Mouse (Mus musculus): ENCODE measurements around the gene Fam181b. TPM values are rescaled to one million over a fixed set of nuclear protein-coding genes. Genes with fewer than 3 reads are reported as not detected.

The Fam181b gene
- under 1 TPM; 0.48 to 0.90 TPM for total RNA-seq (2021)
- long read RNA-seq, experiment 1, partial matches to known transcripts: 0 of 1 reads
- long read RNA-seq, experiment 1, other reads (novel, unspliced or antisense): 0 of 1 reads
- long read RNA-seq, experiment 2, partial matches to known transcripts: 0 of 2 reads
- long read RNA-seq, experiment 2, other reads (novel, unspliced or antisense): 0 of 2 reads

DNA sequence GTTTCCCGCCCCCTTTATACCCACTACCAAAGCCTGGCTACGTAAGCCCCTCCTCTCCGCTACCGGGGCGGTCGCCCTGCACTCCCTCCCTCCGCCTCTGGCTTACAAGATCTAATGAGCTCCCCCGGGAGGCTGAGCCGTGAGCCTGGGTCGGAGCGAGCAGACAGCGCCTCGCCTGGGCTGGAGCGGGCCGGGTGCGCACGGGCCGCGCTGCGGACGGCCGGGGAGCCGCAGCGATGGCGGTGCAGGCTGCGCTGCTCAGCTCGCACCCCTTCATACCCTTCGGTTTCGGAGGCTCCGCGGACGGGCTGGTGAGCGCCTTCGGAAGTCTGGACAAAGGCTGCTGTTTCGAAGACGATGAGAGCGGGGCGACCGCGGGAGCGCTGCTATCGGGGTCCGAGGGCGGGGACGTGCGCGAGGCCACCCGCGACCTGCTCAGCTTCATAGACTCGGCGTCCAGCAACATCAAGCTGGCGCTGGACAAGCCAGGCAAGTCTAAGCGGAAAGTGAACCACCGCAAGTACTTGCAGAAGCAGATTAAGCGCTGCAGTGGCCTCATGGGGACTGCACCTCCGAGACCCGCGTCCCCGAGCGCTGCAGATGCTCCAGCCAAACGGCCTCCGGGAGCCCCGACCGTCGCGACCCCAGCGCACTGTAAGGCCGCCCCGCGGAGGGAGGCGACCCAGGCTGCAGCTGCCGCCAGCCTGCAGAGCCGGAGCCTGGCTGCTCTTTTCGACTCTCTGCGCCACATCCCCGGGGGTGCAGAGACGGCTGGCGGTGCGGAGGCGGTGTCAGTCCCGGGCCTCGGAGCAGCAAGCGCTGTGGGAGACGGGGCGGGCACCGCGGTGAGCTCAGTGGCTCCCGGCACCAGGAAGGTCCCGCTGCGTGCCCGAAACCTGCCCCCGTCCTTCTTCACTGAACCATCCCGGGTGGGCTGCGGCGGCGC lies at the start of gene Fam181b:
Gene Fam181b (plus strand): TSS at position 81 of the 946 bp plus-strand sequence.
- peak; percentile 27 for DNase-seq (ENCODE audit: low spot score)

DNA sequence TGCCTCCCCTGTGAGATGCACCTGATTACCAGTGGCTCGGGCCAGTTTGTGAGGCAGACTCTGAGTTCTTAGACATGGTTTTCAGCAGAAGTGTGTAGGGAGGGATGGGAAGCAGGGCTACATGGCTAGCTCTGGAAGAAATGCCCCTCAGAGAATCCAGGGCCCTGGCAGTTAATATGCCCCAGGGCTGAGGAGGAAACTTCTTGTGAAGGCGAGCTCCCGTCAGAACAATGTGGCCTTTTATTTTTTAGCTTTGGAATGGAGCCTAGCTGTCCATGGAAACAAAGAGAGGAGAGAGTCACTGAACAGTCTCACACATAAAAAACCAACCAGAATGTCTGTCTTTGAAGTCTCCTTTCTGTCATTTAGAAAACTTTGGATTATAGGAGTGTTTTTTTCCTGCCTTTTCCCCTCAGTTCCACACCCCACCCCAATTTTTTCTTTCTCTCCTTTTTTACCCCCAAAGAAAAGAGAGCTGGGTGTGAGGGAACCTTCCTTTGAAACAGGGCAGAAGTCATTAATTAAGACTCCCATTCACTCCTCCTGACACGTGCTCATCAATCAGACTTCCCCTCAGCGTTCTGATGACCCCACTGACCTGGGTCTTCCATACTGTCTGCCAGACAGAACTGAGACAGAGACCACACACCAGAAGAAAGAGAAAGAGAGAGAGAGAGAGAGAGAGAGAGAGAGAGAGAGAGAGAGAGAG lies 41.7 kb upstream of the Fam181b start:
- DNase-seq (ENCODE audit: low spot score): no peak

DNA sequence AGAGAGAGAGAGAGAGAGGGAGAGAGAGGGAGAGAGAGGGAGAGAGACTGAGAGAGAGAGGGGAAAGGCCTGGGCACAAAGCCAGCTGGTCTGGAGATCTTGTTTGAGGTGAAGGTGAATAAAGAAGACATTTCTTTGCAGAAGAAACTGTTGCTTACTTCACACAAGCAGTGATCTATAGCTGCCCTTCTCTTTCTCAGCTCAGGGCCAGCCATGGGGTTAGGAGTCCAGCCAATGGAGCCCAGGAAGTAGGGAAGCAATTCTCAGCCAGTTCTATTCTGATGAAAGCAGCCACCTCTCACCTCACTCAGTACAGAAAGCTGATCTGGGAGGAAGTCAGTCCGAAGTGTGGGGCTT lies 41.2 kb upstream of the Fam181b start:
- no peak for DNase-seq (ENCODE audit: low spot score)

DNA sequence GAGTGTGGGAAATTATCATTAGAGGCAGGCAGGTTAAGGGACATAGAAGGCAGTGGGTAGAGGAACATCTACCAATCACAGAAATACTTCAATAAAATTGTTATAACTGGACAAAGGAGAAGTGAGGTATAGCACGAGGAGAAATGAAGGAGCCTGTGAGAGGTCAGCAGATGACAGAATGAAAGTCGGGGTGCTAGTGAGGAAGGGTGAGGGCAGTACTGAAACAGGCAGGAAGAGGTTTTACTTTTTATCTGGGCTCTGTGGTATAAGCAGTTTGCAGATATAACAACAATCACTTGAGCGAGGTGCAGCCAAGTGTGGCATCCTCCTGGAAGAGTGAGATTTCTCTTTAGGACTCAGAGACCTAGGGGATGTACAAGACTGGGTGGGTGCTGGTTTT lies 40.1 kb upstream of the Fam181b start:
- DNase-seq (ENCODE audit: low spot score): no peak

DNA sequence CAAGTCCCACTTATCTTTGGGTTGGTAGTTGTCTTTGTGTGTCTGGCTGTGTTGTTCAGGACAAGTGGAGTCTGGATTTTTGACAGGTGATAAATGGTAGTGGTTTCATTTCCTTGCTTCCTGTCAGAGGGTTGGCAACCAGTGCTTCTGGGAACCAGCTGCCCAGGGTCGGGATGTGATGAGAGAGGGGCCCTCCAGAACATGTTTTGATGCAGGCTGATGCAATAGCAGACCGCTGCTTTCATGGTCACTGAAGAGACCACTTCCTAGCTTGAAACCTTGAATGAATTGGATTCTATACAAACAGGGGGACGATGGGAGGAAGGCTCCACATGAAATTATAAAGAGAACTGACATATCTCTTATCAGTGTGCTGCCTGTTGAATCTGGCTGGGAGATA lies 35.3 kb upstream of the Fam181b start:
- DNase-seq (ENCODE audit: low spot score): no peak

DNA sequence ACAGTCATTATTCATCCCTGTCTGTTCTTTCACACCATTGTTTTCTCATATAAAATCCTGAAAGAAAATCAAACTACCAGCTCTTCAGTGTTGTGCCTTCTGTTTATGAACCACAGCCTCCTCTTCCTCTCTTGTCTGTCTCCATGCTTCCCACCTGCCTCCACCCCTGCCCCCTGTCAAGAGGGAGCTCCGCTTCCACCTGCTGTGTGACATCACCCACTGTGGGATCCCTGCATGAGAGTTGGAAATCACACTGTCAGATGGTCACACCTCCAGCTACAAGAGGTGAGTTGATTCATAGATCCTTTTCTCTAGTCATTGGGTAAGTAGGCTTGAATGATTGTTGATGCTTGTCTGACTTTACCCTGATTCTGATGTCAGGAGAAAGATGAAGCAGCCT lies 34.9 kb upstream of the Fam181b start:
- no peak for DNase-seq (ENCODE audit: low spot score)

DNA sequence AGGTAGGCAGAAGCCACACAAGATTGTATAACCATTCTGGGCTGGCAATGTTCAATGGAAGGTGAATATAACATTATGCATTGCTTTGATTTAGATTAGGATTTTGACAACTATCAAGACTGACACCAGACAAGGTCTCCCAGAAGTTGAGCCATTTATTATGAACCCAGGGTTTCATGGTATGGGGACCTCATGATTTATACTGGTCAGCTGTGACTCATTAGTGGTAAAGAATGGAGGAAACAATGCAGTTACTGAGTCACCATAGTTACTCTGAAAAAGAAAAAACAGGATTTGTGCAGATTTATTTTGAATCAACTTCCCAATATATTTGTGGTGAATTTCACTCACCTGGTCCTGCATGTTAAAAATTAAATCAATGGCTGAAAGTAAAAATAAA lies 18.8 kb upstream of the Fam181b start:
- DNase-seq (ENCODE audit: low spot score): no peak

DNA sequence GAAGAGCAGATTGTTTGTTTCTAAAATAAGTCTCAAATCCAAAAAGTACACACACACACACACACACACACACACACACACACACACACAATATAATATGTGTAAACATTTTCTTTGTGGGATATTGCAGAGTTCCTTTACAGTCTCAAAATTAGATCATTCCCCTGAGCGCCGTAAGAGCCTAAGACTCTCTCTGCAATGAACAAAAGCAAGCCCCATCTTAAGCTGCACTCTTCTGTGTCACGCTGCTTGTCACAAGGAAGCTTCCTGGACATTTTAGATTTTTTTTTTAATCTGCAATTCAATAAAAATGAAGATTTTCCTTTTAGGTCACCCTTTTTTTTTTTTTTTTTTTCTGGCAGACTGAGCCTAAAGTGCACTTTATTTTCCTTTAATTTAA lies 17.9 kb upstream of the Fam181b start:
- no peak for DNase-seq (ENCODE audit: low spot score)

DNA sequence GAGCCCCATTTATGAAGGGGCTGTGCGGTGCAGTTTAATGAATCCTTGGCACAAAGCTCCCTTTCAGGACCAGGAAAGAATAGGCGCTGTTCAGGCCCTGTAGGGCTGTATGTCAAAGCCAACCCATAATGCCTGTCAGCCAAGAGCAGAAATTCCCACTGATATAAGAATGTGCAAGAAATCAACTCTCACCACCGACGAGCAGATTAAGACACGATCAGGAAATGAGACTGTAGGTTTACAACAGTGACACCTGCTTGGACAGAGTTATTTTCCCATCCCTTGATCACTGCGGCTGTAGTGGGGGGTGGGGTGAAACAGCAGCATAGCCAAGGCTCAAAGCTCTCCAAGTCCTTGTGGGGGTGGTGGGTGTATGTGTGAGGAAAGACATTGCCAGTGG lies 17.5 kb upstream of the Fam181b start:
- DNase-seq (ENCODE audit: low spot score): no peak

DNA sequence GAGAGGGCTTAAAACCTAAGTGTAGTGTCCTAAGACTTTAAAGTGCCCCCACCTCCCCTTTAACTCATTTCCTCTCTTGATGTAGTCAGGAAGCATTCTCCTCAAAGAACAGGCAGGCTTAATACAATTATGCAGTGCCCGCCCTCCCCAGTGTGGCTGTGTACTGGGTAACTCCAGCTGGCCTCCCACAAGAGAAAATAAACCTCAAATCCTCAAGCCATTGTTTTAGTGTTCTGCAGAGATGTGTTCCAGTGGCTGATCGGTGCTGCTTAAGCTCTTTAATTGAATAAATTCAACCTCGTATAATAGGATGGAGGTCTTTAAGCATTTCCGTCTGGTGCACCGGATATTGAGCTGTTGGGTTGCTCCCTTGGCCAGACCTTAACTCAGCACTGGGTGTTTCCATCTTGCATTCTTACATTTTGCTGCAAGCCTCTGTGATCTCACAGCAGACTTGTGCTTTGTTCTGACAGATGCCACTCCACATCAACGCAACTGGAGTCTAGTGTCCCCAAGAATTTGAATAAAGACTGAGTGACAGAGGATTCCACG lies 12.1 kb upstream of the Fam181b start:
- DNase-seq (ENCODE audit: low spot score): no peak

DNA sequence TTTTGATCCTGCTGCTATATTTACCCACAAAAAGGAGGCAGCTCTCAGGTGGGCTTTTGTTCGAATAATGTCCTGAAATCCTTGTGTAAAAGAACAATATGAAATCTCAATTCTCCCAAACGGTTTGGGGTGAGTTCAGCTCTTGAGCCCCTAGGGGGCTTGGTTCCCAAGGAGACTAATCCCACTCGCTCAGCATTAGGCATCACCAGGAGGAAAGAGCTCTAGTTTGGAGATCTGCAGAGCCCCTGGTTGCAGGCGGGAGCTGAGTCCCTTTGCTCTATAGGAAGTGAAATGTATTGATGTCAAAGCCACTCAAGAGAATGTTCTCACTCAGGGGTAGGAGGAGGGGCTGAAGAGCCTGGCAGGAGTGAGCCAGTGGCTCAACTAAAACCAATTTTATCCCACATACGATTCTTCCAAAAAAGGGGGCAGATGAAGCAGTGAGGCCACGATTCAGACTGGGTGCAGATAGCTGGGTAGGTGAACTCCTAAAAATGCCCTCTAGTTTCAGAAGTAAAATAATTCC lies 3.2 kb upstream of the Fam181b start:
- DNase-seq (ENCODE audit: low spot score): no peak

DNA sequence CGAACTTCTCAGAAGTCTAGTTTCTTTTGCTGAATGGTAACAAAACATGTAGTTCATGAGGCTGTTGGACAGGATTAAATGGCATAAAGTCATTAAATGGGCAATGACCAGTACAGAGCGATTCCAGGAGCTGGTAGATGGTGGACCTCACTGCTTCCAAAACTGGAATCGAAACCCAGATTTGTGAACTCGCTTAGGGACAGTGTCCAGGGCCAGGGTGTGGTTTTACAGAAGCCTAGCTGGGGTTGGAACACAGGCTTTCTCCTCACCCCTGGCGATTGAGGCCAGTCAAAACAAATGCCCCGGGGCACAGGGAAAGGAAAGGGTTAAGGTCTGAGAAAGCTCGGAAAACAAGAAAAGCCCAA lies 263 bp upstream of the Fam181b start:
- no peak for DNase-seq (ENCODE audit: low spot score)

DNA sequence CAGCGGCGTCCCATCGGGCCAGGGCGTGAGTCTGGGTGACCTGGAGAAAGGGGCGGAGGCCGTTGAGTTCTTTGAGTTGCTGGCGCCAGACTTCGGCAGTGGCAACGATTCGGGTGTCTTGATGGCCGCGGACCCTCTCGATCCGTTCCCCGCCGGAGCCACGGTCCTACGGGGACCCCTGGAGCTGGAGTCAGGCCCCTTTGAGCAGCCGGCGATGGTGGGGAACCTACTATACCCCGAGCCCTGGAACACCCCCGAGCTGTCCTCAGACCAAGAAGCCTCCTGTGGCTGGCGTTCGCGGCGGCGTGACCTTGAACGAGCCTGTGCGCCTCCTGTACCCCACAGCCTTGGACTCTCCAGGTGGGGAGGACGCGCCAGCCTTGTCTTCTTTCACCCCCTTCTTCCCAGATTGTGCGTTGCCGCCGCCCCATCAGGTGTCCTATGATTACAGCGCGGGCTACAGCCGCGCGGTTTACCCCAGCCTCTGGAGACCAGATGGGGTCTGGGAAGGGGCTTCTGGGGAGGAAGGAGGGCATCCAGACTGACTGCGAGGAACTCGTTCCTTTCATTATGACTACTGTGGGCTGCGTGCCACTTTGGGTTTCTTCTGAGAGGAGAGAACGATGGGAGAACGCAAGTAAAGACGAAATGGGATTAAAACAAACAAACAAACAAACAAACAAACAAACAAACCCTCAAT lies 1.2 kb downstream of the Fam181b start:
- no peak for DNase-seq (ENCODE audit: low spot score)

DNA sequence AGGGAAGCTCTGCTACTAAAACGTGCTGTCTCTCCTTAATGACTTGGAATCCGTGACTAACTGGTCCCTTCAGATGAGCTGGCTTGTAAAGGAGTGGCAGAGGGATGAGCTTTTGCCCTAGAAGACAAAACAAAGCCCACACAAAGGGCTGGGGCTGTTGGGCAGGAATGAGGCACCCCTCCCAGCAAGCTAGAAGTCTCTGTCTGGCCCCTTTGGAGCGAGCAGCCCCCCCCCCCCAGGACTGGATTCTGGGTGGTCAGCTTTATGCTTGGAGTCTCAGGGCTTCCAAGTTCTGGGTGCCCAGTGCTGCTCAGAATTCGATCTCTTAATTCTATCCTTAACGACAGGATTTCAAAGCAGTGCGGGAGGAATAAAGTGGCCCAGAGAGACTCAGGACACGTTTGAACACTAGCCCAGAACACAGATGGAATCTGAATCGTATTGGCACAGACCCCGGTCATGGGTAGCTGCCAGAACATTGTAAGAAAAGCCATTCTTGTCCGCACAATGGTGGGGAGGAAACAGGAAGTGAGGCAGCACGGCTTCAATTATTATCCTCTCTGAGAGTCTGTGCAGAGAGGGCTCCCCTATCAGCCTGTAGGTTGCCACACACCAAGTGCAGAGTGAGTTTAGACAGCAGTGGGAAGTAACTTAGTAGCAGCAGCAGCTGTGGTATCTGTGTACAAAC lies 13.8 kb downstream of the Fam181b start:
- peak; percentile 45 for DNase-seq (ENCODE audit: low spot score)

DNA sequence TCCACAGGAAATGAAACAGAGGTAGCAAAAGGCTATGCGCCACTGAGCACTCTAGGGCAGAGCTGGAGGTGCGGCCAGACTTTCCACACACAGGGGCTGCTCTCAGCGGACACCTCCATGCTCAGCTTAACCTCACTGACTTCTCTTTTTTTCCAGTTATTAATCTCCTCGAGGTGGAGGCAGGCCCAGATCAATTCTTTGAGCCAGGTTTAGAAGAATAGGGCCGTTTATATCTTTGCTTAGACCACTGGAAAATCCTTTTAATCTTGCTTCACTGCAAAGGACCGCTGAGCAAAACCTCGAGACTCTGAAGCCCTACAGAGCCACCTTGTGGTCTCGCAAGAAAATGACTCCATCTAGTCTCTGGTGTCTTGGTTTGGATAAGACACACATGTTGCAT lies 15.8 kb downstream of the Fam181b start:
- DNase-seq (ENCODE audit: low spot score): no peak

DNA sequence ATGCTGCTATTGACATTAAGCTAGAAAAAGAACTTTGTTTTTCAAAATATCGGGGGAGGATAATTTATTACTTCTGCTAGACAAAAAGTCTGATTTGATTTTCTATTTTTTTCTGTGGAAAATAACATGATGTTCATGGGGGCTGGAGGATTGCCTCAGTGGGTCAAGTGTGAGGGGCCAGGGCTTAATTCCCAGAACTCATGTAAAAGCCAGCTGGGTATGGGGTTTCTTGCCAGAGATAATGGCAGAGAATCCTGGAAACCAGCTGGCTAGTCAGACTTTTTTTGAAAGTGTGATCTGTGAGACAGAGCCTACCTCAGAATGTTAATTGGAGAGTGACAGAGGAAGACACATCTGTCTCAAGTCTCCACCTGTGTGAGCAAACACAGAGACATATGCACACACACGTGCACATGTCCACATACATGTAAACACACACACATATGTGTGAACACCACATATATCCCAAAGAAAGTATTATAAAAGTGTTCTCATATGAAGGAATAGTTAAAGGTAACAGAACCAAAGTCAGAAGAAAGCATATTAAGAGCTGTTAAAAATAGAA lies 25.2 kb downstream of the Fam181b start:
- DNase-seq (ENCODE audit: low spot score): no peak

DNA sequence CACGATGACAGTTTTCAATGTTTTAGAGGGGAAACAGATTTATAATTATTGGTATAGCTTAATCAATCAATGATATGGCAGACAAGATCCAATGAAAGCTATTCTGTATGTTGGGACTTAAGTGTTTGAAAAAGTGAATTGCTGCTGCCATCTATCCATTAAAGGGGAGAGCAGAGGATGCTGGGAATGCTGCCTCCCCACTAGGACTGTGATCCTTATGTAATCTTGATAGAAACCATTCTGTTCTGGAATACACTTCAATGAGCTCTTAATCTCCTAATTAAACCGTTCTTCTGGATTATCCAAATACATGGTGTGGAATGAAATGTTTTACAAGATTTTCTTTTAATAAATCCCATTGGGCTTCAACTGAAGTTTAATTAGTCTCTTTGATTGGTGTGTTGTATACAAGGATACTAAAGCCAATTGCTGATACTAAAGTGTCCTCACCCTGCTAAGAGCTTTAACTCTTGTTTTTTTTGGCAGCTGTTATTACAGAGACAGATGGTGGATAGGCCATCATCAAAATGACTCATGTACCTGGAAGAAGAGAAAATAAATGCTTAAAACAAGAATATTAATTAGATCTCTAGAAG lies 30.8 kb downstream of the Fam181b start:
- DNase-seq (ENCODE audit: low spot score): no peak

DNA sequence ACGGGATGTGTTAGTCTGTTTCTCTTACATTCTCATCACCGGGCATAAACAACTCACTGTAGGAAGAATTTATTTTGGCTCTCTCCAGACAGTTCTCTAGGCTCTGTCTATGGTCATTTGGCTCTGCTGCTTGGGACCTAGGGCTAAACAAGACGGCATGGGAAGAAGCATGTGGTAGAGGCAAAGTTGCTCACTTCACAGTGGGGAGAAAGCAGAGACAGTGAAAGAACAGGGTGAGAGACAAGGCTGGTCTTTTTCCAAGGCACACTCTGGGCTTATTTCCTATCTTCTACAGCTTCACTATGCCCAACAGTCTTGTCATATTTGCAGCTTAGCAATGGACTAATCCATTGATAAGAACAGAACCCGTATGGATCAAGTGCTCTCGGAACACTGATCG lies 31.4 kb downstream of the Fam181b start:
- no peak for DNase-seq (ENCODE audit: low spot score)

DNA sequence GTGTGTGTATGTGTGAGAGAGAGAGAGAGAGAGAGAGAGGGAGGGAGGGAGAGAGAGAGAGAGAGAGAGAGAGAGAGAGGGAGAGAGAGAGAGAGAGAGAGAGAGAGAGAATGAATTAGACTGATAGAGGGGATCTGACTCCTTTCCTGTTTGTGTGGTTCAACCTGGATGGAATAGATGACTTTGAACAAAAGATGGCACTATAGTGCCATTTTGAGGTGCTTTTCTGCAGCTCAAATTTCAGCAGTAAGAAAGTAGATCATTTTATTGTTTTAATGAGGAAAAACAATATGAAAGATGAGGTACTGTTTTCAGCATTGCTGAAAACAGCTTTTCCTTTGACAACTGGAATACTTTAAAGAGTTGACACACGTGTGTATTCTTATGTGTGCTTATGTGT lies 37.9 kb downstream of the Fam181b start:
- no peak for DNase-seq (ENCODE audit: low spot score)

DNA sequence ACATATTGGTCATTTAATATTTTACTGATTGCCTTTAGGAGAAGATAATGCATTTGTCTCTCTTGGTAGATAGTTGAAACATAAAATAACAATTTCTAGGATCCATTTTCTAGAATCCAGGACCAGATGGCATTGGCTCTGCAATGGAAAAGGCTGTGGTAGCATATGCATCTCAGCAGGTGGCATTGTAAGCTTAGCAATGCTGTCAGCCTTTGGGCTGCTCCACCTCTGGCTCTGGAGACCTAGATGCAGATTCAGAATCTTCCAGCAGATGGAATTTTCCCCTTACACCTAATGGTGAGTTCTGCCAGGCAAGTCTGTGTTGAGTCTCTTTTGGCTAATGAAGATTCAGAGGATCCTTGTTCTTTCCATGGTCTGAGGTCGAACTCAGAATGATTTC lies 44.3 kb downstream of the Fam181b start:
- DNase-seq (ENCODE audit: low spot score): no peak
